Mouse (Mus musculus): ENCODE results near the gene Vmn2r48. TPM values are rescaled to one million over a fixed set of nuclear protein-coding genes. Genes with fewer than 3 reads are reported as not detected.
"Not testable (repeated sequence)": the region's sequence is repeated elsewhere in the genome, so short reads cannot be mapped to it uniquely, and the experiment has no call there.

Vmn2r48 gene
- not detected in 2 replicates for polyA plus RNA-seq (2012)

DNA sequence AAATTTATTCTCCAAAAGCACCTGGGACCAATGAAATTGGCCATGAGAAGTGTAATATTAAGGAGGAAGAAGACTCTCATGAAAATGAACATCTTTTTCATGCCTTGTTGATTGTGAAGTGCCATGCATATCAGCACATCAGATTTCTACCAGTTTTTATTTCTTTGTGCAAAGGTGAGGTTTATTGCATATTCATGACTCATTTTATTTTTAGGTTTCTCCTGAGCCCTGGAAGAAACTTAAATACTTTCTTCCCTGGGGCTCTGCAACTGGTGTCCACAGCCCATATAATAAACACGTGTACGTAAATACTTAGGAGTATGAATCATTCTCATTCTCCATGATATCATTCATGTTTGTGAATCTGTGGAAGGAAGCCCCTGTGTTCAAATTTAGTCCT, at the start of gene Vmn2r48:
TSS of gene Vmn2r48 (minus strand) at position 101 of the 400 bp plus-strand sequence.
- not testable (repeated sequence) for H3K9me3 ChIP-seq (ENCODE audit: control insufficient read depth, low read length); H3K4me1 ChIP-seq (ENCODE audit: control insufficient read depth); H3K36me3 ChIP-seq (ENCODE audit: control insufficient read depth); H3K27me3 ChIP-seq (ENCODE audit: control insufficient read depth); H3K4me3 ChIP-seq (replicated peaks)

DNA sequence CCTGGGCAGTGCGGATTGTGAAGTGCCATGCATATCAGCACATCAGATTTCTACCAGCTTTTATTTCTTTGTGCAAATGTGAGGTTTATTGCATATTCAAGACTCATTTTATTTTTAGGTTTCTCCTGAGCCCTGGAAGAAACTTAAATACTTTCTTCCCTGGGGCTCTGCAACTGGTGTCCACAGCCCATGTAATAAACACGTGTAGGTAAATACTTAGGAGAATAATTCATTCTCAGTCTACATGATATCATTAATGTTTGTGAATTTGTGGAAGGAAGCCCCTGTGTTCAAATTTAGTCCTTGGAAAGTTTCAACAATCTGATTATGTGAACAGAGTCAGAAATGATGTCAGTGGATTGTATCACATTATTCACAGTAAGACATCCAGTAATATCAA, 38.8 kb upstream of the Vmn2r48 start, which contains the start of gene Vmn2r49:
TSS of gene Vmn2r49 (minus strand) at position 101 of the 400 bp plus-strand sequence.
- not testable (repeated sequence) for H3K4me1 ChIP-seq (ENCODE audit: control insufficient read depth); H3K36me3 ChIP-seq (ENCODE audit: control insufficient read depth); H3K4me3 ChIP-seq (replicated peaks); H3K27me3 ChIP-seq (ENCODE audit: control insufficient read depth); H3K9me3 ChIP-seq (ENCODE audit: control insufficient read depth, low read length)

Other genes starting within 250 kb of the Vmn2r48 start
- gene Vmn2r46, start 183.0 kb downstream of the Vmn2r48 start, polyA plus RNA-seq (2012) = not detected in 2 replicates
- not detected in 2 replicates for gene Vmn2r47, start 112.3 kb downstream of the Vmn2r48 start, polyA plus RNA-seq (2012)
- not detected in 2 replicates for gene Vmn2r49, start 38.7 kb upstream of the Vmn2r48 start, polyA plus RNA-seq (2012)
- gene Vmn2r50, start 99.7 kb upstream of the Vmn2r48 start, polyA plus RNA-seq (2012) = not detected in 2 replicates
- gene Vmn2r51, start 152.2 kb upstream of the Vmn2r48 start, polyA plus RNA-seq (2012) = not detected in 2 replicates
- not detected in 2 replicates for gene Vmn2r52, start 223.0 kb upstream of the Vmn2r48 start, polyA plus RNA-seq (2012)

Measured in erythroblast, embryonic 14.5 days (primary cell).